Mouse (Mus musculus) heart, adult 2 months (tissue): ENCODE results near the gene Ascc2.

Experiments used
- CTCF ChIP-seq: fragments of 200-600 bp; IDR thresholded peaks from 2 replicates; pipeline ENCODE4 v1.8.1; 2022; ENCODE audit warnings: antibody characterized with exemption, mild to moderate bottlenecking, moderate library complexity
- EP300 ChIP-seq: fragments of 200-500 bp; IDR thresholded peaks from 2 replicates; pipeline ENCODE4 v1.6.1; 2011; ENCODE audit warnings: low read depth, low read length, control low read depth; ENCODE audit not compliant: insufficient read depth
- POLR2A ChIP-seq: fragments of 200-500 bp; IDR thresholded peaks from 2 replicates; pipeline ENCODE4 v1.6.1; 2011; ENCODE audit warnings: mild to moderate bottlenecking, low read depth, low read length, control low read depth; ENCODE audit not compliant: insufficient read depth

GRCm38 (mm10) chr11:4703688-4704071, 66.1 kb downstream of the Ascc2 start:
- no peak for TF ChIP-seq CTCF
- no peak for TF ChIP-seq EP300
- no peak for TF ChIP-seq POLR2A
